Mouse (Mus musculus) erythroblast, embryonic 14.5 days (primary cell): ENCODE measurements around the gene Nrn1. TPM values are rescaled to one million over a fixed set of nuclear protein-coding genes. Genes with fewer than 3 reads are reported as not detected.

Source experiments
- H3K27me3 ChIP-seq: 2 replicates; pipeline ENCODE4 v1.6.1; 2012; ENCODE audit warnings: inconsistent platforms; ENCODE audit not compliant: control insufficient read depth
- H3K36me3 ChIP-seq: 2 replicates; pipeline ENCODE4 v1.6.1; 2012; ENCODE audit warnings: mild to moderate bottlenecking, inconsistent platforms; ENCODE audit not compliant: control insufficient read depth
- H3K4me1 ChIP-seq: 2 replicates; pipeline ENCODE4 v1.6.1; 2012; ENCODE audit warnings: inconsistent platforms; ENCODE audit not compliant: control insufficient read depth
- H3K4me3 ChIP-seq: replicated peaks from 2 replicates; pipeline ENCODE3; 2012; ENCODE audit warnings: moderate library complexity, mild to moderate bottlenecking, inconsistent platforms
- H3K9me3 ChIP-seq: 2 replicates; pipeline ENCODE4 v1.6.1; 2012; ENCODE audit warnings: low read length, inconsistent platforms, mixed read lengths; ENCODE audit not compliant: control insufficient read depth
- GATA1 ChIP-seq: IDR thresholded peaks from 2 replicates; pipeline ENCODE4 v1.6.1; 2012; ENCODE audit warnings: low read length, inconsistent platforms, mixed read lengths
- TAL1 ChIP-seq: IDR thresholded peaks from 3 replicates; pipeline ENCODE4 v1.6.1; 2012; ENCODE audit warnings: low read length, inconsistent platforms, mixed read lengths
- polyA plus RNA-seq: library from polyadenylated mRNA; stranded (reverse); fragments of >175 nt; gene quantifications from 2 replicates; pipeline ENCODE4 v1.2.3, GENCODE M21; 2012

Nrn1 gene
- 0.14 and 0.18 TPM in 2 replicates for polyA plus RNA-seq

DNA sequence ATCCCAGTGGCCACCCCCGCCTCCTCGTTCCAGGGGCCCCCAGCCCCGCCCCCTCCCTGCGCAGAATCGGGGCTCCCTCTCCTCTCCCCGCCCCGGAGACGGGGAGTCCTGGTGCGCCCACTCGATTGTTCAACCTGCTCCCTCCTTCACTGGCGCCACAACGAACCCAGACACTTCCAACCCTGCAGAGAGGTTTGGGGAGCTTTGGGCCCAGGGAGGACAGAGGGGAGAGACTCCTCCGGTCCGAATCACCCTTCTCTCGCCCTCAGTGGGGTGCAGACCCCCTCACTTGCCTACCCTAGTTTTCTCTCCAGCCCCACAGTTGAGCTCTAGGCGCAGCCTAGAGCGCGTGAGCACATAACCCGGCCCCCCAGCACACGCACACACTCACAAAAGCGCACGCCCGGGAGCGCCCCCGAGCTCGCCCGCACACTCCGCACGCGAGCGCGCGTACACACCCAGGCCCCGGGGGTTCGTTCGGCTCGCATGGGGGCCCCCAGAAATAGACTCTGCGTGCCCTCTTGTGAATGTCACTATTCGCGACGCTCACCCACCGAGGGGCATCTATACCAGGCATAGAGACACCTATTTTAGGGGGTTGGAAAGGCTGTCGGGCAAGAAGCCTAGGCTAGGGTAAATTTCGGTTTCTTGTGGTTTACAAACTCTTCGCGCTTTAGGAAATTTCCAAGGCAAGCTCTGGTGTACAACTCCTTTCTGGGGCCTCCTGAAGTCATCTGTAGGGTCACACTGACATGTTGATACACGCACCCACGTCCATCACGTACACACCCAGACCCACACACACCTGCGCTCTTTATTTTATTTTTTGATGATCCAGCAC lies at the start of gene Nrn1:
Gene Nrn1 (minus strand): TSS at position 401 of the 841 bp plus-strand sequence.
- TF ChIP-seq GATA1 (no peak), TAL1 (no peak)
- H3K27me3 ChIP-seq: peaks cover 73% of the 10 kb centered on the region
- no peaks in the 10 kb centered on the region for H3K9me3 ChIP-seq
- H3K4me1 ChIP-seq: no peaks in the 10 kb centered on the region
- H3K36me3 ChIP-seq: no peaks in the 10 kb centered on the region
- peak within 1 kb of the TSS; percentile 36 for H3K4me3 ChIP-seq

DNA sequence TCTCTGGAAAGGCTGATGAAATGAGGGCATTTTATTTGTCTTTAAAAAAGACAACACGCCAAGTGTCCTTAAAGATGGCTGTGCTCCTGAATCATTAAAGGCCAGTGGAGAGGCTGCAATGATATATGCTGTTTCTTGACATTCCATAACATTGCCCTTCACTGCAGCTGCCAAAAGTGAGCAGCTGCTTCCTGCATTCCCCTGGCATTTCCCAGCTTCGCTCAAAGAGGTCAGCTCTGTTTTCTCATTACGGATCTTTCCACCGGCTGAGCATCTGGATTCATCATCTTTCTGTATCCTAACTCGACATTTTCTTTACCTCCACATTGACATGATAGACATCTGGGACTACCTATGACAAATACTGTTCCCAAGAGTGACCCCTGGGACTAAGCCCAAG lies 44.7 kb upstream of the Nrn1 start:
- no peaks in the 10 kb centered on the region for H3K36me3 ChIP-seq
- H3K9me3 ChIP-seq: no peaks in the 10 kb centered on the region
- TF ChIP-seq GATA1: no peak
- TF ChIP-seq TAL1: no peak
- no peak overlapping the region for H3K4me3 ChIP-seq
- no peaks in the 10 kb centered on the region for H3K4me1 ChIP-seq
- no peaks in the 10 kb centered on the region for H3K27me3 ChIP-seq

DNA sequence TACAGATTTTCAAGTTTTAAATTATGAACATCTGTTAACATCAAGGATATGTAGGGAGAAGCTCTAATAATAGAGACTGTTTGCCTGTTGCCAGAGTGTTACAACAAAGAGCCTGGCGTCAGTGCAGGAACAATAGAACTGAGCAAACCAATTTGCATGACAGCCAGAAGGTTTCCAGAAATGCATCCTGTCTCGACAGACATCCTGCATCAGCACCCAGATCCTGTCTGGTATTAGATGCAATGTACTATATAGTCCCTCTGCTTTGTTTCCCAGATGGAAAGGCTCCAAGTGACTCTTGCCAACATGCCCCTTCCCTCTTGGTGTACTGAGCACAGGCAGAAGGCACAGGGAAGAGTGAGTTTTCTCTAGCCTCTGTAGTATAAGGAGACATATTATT lies 31.9 kb upstream of the Nrn1 start:
- Histone ChIP-seq H3K4me1 (no peaks in the 10 kb centered on the region), H3K4me3 (no peak overlapping the region), H3K36me3 (no peaks in the 10 kb centered on the region), H3K9me3 (no peaks in the 10 kb centered on the region; the same call in 1 of the 2 replicates), H3K27me3 (no peaks in the 10 kb centered on the region)
- TF ChIP-seq GATA1 (no peak), TAL1 (no peak)

DNA sequence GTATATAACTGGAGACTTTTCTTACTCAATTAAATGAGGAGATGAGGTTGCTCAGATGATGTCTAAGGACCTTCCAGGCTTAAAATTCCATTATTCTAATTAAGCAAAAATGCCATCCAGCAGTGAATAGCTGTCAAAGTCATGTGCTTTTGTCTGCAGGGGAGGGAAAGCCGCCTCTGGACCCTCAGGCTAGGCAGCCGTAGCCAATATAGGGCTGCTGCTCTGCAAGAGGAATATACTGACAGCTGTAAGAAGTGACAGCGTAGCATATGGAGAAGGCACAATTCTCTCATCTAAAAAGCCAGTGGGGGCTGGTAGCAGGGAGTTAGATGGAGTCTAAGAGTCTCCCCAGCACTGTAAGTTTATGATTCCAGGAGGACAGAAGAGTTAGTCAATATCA lies 16.9 kb upstream of the Nrn1 start:
- Histone ChIP-seq H3K36me3 (no peaks in the 10 kb centered on the region), H3K4me1 (no peaks in the 10 kb centered on the region), H3K27me3 (no peaks in the 10 kb centered on the region), H3K9me3 (no peaks in the 10 kb centered on the region), H3K4me3 (no peak overlapping the region)
- TF ChIP-seq GATA1 (no peak), TAL1 (no peak)

DNA sequence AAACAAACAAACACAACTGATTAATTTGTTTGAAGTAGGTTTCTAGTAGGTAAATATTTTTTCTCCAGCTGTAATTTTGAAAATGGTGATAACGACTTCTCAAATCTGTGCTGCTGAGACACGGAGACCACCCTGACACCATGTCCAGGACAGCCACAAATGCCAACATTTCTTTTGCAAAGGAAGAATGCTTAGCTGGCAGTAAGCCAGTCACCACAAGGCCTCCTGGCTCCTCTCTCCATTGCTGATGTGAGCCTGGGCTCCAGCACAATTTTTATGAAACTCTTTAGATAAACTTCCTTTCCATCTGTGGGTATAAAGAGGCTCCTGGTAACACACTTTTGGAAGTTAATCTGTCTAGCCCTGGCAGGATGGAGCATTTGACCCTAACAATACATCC lies 15.1 kb upstream of the Nrn1 start:
- TF ChIP-seq GATA1: no peak
- no peak for TF ChIP-seq TAL1

DNA sequence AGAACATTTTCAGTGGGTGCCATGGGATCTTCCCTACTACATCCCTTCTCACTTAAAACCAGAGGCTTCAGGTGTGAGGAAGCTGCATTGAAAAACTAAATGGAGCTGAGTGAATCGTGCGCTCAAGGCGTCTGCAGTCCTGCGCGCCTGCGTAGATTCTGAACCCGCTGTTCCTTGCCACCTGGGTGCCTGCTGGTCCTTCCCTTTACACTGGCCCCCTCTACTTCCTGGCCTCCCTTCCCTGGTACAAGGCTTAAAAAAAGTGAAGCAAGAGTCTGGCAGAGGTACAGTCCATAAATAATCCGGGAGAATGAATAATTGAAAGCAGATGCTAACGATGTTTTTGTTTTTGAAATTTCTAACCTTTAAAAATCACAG lies 1.7 kb upstream of the Nrn1 start:
- H3K27me3 ChIP-seq: peaks cover 56% of the 10 kb centered on the region
- H3K4me3 ChIP-seq: no peak overlapping the region
- no peaks in the 10 kb centered on the region for H3K36me3 ChIP-seq
- H3K9me3 ChIP-seq: no peaks in the 10 kb centered on the region
- H3K4me1 ChIP-seq: no peaks in the 10 kb centered on the region
- TF ChIP-seq GATA1: no peak
- TF ChIP-seq TAL1: no peak

More for the DNA sequence above, 15.1 kb upstream of the Nrn1 start:
- no peak overlapping the region for H3K4me3 ChIP-seq
- H3K27me3 ChIP-seq: no peaks in the 10 kb centered on the region
- no peaks in the 10 kb centered on the region for H3K4me1 ChIP-seq
- H3K9me3 ChIP-seq: no peaks in the 10 kb centered on the region
- H3K36me3 ChIP-seq: no peaks in the 10 kb centered on the region

DNA sequence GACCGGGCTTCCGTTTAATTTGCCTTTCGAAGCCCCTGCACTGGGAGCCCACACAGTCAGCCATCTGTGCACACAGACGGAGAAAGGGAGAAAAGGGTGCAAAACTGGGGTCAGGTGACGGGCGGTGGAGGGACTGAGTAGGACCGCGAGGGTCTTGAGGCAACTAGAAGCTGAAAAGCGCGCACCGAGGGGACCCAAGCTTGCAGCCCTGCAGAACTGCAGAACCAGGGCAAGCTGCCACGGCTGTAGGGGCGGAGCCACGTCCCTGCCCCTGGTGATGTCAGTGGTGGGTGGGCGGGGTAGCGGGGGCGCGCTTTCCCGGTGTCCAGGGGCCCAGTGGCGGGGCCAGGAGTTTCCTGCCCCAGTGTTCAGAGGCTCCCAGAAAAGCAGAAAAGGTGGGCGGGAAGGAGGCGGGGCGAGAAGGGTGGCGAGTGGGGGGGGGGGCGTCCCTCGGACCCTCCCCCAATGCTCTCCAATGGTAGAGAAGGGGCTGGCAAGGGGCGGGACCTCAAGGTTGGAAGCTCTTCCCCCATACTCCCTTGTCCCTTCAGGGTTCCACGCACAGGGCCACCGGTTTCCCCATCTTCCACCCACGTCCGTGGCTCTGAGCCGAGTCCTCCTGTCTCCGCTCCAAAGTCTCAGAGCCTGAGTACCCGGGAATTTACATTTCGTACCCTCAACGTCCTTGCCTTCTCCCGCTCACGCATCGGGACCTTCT lies 1.1 kb upstream of the Nrn1 start:
- TF ChIP-seq TAL1 (no peak), GATA1 (no peak)
- H3K36me3 ChIP-seq: no peaks in the 10 kb centered on the region
- H3K4me3 ChIP-seq: peak overlapping the region; percentile 4
- no peaks in the 10 kb centered on the region for H3K9me3 ChIP-seq
- peaks cover 62% of the 10 kb centered on the region for H3K27me3 ChIP-seq
- H3K4me1 ChIP-seq: no peaks in the 10 kb centered on the region

DNA sequence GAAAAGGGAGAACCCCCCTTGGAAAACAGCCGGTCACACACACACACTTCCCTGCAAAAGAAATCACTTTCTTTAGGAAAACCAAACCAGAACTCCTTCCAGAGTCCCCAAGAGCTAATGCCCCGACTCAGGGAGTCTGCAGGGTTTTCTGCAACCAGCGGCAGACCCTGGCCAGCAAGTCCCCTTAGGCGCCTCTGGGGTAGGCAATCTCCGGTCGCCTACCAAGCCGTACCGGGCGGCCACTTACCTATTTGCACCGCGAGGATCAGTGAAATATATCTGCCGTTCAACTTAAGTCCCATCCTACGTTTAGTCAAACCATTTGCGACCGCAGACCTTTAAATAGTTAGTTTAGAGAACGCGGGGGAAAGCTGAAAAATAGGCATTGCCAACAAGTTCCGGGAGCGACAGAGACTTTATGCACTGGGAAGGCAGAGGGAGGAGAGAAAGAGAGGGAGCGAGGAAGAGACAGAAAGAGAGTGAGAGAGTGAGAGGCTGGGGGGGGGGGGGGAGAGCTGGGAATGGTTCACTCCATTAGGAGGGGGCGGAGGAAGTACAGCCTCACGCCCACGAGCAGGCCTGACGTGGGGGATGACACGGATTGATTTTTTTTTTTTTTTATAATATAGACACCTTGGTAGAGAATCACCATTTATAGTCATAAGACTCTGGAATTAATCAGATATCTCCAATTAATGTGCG lies 791 bp downstream of the Nrn1 start:
- Histone ChIP-seq H3K4me1 (no peaks in the 10 kb centered on the region), H3K9me3 (no peaks in the 10 kb centered on the region), H3K27me3 (peaks cover 81% of the 10 kb centered on the region), H3K4me3 (peak overlapping the region; percentile 36), H3K36me3 (no peaks in the 10 kb centered on the region)
- TF ChIP-seq GATA1 (no peak), TAL1 (no peak)

DNA sequence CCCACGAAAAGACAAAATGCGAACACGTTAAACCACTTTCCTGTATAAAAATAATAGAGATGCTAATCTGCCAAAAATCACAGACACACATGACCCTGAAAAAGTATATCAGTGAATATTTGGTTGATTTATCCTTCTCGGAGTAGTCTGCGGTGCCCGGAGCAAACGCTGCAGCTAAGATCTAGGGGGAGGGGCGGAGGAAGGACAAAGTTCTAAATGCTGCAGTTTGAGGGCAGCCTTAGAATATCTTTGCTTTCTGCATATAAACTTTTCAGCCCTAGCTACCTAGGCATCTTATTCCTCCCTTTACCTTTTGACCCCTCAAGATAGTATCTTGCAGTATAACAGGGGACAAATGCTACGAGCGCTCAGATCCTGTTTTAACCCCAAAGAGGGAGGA lies 1.4 kb downstream of the Nrn1 start:
- TF ChIP-seq TAL1: no peak
- TF ChIP-seq GATA1: no peak
- Histone ChIP-seq H3K4me1 (no peaks in the 10 kb centered on the region), H3K9me3 (no peaks in the 10 kb centered on the region), H3K27me3 (peaks cover 87% of the 10 kb centered on the region), H3K36me3 (no peaks in the 10 kb centered on the region), H3K4me3 (peak overlapping the region; percentile 36)
